Mouse (Mus musculus) heart, adult 2 months (tissue): ENCODE measurements around the gene BC067074. TPM values are rescaled to one million over a fixed set of nuclear protein-coding genes. Genes with fewer than 3 reads are reported as not detected.

ENCODE experiments used
- DNase-seq, 2 experiments: peaks; one replicate each; pipeline ENCODE4 v3.0.0; 2021
- H3K27ac ChIP-seq: fragments of 200-600 bp; 2 replicates; pipeline ENCODE4 v1.8.1; 2022
- H3K27me3 ChIP-seq: fragments of 200-500 bp; 2 replicates; pipeline ENCODE4 v1.6.1; 2012; ENCODE audit warnings: mild to moderate bottlenecking, low read length, inconsistent platforms, mixed read lengths; ENCODE audit not compliant: control insufficient read depth, insufficient read depth
- H3K36me3 ChIP-seq: fragments of 200-500 bp; 2 replicates; pipeline ENCODE4 v1.6.1; 2012; ENCODE audit warnings: low read length, inconsistent platforms; ENCODE audit not compliant: control insufficient read depth, insufficient read depth
- H3K4me1 ChIP-seq: fragments of 200-500 bp; 2 replicates; pipeline ENCODE4 v1.6.1; 2011; ENCODE audit warnings: low read length; ENCODE audit not compliant: control insufficient read depth, insufficient read depth
- H3K4me3 ChIP-seq: fragments of 200-600 bp; 2 replicates; pipeline ENCODE4 v1.8.1; 2022
- H3K79me2 ChIP-seq: fragments of 200-500 bp; replicated peaks from 2 replicates; pipeline ENCODE4 v1.6.1; 2012; ENCODE audit warnings: mild to moderate bottlenecking, inconsistent platforms, low read length, moderate library complexity, mixed read lengths; ENCODE audit not compliant: control insufficient read depth, insufficient read depth
- H3K9ac ChIP-seq: fragments of 200-500 bp; 2 replicates; pipeline ENCODE4 v1.6.1; 2012; ENCODE audit warnings: low read depth, mild to moderate bottlenecking, control low read depth, inconsistent platforms, low read length, mixed read lengths
- CTCF ChIP-seq: fragments of 200-600 bp; IDR thresholded peaks from 2 replicates; pipeline ENCODE4 v1.8.1; 2022; ENCODE audit warnings: antibody characterized with exemption, mild to moderate bottlenecking, moderate library complexity
- EP300 ChIP-seq: fragments of 200-500 bp; IDR thresholded peaks from 2 replicates; pipeline ENCODE4 v1.6.1; 2011; ENCODE audit warnings: low read depth, low read length, control low read depth; ENCODE audit not compliant: insufficient read depth
- POLR2A ChIP-seq: fragments of 200-500 bp; IDR thresholded peaks from 2 replicates; pipeline ENCODE4 v1.6.1; 2011; ENCODE audit warnings: mild to moderate bottlenecking, low read depth, low read length, control low read depth; ENCODE audit not compliant: insufficient read depth
- WGBS: fragments of 180-500 bp; shearing (Covaris S2); methylation state at CpG from one replicate; pipeline ENCODE4 v1.1.7; 2018; 5-methylcytosine and 5-hydroxymethylcytosine counted together
- intact Hi-C: fragments of 180-260 bp; cut with DNase I; formaldehyde crosslinking; loops from one replicate; pipeline ENCODE4 v1.15.1; 2025
- polyA plus RNA-seq: library from polyadenylated mRNA; depleted of rRNA; stranded (reverse); fragments of >200 nt; gene quantifications from 2 replicates; pipeline ENCODE4 v1.2.3, GENCODE M21; 2012
- total RNA-seq, 2 experiments: library from RNA; stranded (reverse); gene quantifications; 2 replicates each; pipeline ENCODE4 v1.2.3; 2021

BC067074 gene
- total and polyA plus RNA-seq, 3 experiments: 1.4 to 2.3 (median 2.0) TPM

- Histone ChIP-seq H3K9ac (no peak overlapping the region), H3K4me1 (no peaks in the 10 kb centered on the region), H3K79me2 (no peaks in the 10 kb centered on the region), H3K4me3 (no peak overlapping the region), H3K27ac (no peak overlapping the region), H3K36me3 (no peaks in the 10 kb centered on the region), H3K27me3 (no peaks in the 10 kb centered on the region; the same call in 1 of the 2 replicates)
- intact Hi-C loops: no loop called here
- 81% methylated on average over 8 of the region's 8 CpGs for WGBS
- TF ChIP-seq POLR2A (no peak), EP300 (no peak), CTCF (no peak)
- DNase-seq: no peak
These were observed 21.8 kb upstream of the BC067074 start for GRCm38 (mm10) chr13:113271189-113271588.

- DNase-seq: no peak
- Histone ChIP-seq H3K4me3 (no peak overlapping the region), H3K9ac (no peak overlapping the region), H3K36me3 (no peaks in the 10 kb centered on the region), H3K27me3 (no peaks in the 10 kb centered on the region), H3K4me1 (no peaks in the 10 kb centered on the region), H3K79me2 (no peaks in the 10 kb centered on the region), H3K27ac (no peak overlapping the region)
- WGBS: 77% methylated on average over 7 of the region's 7 CpGs
- TF ChIP-seq EP300 (no peak), CTCF (no peak)
- intact Hi-C loops: no loop called here
These were observed 5.8 kb upstream of the BC067074 start for GRCm38 (mm10) chr13:113287141-113287540.

- no peak overlapping the region for H3K4me3 ChIP-seq
- no peak overlapping the region for H3K27ac ChIP-seq
- WGBS: 80% methylated on average over 7 of the region's 7 CpGs
- H3K79me2 ChIP-seq: no peaks in the 10 kb centered on the region
- peaks cover 6% of the 10 kb centered on the region for H3K27me3 ChIP-seq
- H3K4me1 ChIP-seq: no peaks in the 10 kb centered on the region; the same call in 1 of the 2 replicates
- no peaks in the 10 kb centered on the region for H3K36me3 ChIP-seq
- DNase-seq: no peak
- intact Hi-C loops: no loop called here
- TF ChIP-seq EP300: no peak
- TF ChIP-seq POLR2A: no peak
- TF ChIP-seq CTCF: no peak
- H3K9ac ChIP-seq: no peak overlapping the region
These were observed 4.5 kb upstream of the BC067074 start for GRCm38 (mm10) chr13:113288210-113289197.

DNA sequence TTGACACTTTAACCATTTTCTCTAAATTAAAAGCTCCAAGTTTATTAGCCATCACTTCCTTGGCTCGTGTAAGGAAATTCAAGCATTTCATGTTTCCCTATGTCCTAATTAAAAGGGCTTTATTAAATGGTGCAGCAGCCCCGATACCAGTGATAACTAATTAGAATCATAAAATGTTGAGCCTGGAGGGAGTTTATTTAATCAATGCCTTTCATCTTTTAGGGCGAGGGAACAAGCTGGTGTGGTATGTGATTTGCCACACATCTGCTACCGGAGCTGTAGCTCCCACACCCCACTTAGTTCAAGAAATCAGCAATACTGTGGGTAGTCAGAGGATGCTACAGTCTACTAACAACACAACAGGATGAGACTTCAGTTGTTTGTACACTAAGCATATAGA is 3.2 kb upstream of the BC067074 start:
- no peaks in the 10 kb centered on the region; the same call in 1 of the 2 replicates for H3K4me1 ChIP-seq
- 85% methylated on average over 4 of the region's 4 CpGs for WGBS
- TF ChIP-seq CTCF (no peak), EP300 (no peak), POLR2A (no peak)
- H3K4me3 ChIP-seq: no peak overlapping the region
- no peak for DNase-seq
- intact Hi-C loops: no loop called here
- no peaks in the 10 kb centered on the region for H3K79me2 ChIP-seq
- H3K27ac ChIP-seq: no peak overlapping the region
- H3K27me3 ChIP-seq: peaks cover 6% of the 10 kb centered on the region
- H3K9ac ChIP-seq: no peak overlapping the region
- no peaks in the 10 kb centered on the region for H3K36me3 ChIP-seq

GRCm38 (mm10) chr13:113292001-113292400 is 958 bp upstream of the BC067074 start:
- H3K4me1 ChIP-seq: no peaks in the 10 kb centered on the region; the same call in 1 of the 2 replicates
- no peak for TF ChIP-seq POLR2A
- TF ChIP-seq EP300: no peak
- no peak for TF ChIP-seq CTCF
- 88% methylated on average over 8 of the region's 8 CpGs for WGBS
- no peak overlapping the region for H3K9ac ChIP-seq
- H3K36me3 ChIP-seq: no peaks in the 10 kb centered on the region
- no peak overlapping the region for H3K4me3 ChIP-seq
- no peaks in the 10 kb centered on the region for H3K79me2 ChIP-seq
- peaks cover 6% of the 10 kb centered on the region for H3K27me3 ChIP-seq
- no peak overlapping the region for H3K27ac ChIP-seq
- no peak for DNase-seq
- intact Hi-C loops: no loop called here
